Mouse (Mus musculus) thymus, postnatal 36 days (tissue): Measurements from ENCODE around the gene Dhx16.

Experiments used
- DNase-seq, 2 experiments: peaks; one replicate each; pipeline ENCODE4 v3.0.0; 2022; ENCODE audit warnings: mixed read lengths in 2 of 2

The Dhx16 gene

GRCm38 (mm10) chr17:35860831-35861197 lies 18.8 kb upstream of the Dhx16 start:
- DNase-seq: no peak

DNA sequence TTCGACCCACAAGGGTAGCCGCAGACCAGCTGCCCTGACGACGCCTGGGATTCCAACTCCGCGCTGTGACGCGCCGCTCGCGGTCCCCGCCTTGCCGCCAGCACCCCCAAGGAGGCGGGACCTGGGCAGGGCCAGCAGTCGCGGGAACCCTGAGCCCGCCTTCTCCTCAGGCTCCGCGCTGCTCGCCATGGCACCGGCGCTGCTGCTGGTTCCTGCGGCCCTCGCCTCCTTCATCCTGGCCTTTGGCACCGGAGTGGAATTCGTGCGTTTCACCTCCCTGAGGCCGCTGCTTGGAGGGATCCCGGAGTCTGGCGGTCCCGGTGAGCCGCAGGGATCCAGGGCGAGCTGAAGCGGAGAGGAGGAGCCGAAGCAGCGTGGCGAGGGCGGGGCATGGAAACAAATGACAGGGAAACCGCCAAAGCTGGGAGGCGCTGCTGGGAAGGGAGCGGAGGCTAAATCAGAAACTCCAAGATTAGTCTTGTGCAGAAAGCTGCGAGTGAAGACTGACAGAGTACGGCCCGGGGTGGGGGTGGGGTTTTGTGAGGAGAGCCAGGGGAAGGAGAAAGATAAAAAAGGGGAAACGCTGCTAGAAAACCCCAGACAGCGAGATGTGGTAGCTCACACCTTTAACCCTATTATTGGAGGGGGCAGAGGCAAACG lies 18.3 kb upstream of the Dhx16 start, which contains the start of gene Nrm:
Nrm (plus strand) TSS at position 121 of the 660 bp plus-strand sequence.
- DNase-seq: peak; percentile 86 to 87

- no peak for DNase-seq
Observed at GRCm38 (mm10) chr17:35864832-35865353, 14.7 kb upstream of the Dhx16 start.

DNA sequence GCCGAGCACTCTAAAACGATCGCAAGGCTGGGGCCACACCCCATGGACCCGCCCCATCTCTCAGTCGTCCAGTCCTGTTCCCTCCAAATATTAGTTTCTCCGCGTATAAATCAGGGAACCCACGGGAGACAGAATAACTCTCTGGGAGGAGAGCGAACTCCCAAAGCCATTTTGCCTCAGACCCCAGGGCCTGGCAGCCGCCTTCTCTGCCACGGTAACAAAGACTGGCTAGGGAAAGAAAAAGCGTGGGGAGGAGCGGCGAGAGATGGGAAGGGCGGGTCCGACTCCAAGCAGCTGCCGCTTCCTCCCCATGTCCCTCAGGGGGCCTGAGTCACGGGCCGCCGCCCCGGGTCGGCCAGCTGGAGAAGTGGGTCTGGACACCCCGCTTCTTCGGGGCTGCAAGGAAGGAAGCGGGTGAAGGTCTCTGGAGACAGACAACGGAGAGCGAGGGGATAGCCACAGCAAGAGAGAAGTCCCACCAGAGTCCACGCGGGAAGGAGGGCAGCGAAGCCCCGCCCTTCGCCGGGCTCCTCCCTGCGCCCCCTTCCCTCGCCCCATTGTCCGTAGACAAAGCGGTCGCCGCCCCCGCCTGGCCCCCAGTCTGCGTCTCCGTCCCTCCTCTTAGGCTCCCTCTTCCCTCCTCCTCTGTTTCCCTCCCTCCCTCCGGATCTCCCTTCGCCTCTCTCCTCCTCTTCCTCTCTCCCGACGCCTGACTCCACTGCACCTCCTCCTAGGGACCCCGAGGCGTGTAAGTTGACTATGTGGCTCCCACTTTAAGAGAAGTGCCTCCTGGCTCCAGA lies 13.9 kb upstream of the Dhx16 start, which contains the start of gene Ppp1r18:
Ppp1r18 (plus strand) TSS at position 113 of the 800 bp plus-strand sequence.
- peak; percentile 57 to 66 for DNase-seq

DNA sequence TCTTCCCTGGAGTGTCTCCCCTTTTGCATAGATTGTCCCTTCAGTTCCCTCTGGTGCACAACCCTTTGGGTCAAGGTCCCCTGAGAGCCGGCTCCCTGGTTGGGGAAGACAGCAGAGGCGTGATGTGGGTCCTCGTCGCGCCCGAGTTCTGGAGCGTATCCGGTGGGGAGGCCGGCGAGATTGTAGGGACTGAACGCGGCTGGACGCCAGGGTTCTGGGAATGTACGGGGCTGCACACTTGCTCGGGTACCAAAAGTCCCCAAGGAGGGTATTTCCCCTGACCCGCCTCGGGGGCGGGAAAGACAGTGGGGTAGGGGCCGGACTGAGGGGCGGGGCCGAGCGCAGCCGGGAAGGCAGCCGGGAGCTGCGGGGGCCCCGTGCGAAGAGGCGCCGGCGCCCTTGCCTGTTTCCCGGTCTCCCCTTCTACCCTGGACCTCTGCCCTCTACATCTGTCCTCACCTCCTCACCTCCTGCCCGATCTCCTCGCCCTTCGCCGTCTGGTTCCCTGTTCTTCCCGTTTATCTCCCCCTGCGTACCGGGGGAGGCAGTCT lies 13.3 kb upstream of the Dhx16 start:
- DNase-seq: peak; percentile 67 to 71

GRCm38 (mm10) chr17:35866911-35867890 lies 12.4 kb upstream of the Dhx16 start:
- DNase-seq: peak; percentile 63 to 64

DNA sequence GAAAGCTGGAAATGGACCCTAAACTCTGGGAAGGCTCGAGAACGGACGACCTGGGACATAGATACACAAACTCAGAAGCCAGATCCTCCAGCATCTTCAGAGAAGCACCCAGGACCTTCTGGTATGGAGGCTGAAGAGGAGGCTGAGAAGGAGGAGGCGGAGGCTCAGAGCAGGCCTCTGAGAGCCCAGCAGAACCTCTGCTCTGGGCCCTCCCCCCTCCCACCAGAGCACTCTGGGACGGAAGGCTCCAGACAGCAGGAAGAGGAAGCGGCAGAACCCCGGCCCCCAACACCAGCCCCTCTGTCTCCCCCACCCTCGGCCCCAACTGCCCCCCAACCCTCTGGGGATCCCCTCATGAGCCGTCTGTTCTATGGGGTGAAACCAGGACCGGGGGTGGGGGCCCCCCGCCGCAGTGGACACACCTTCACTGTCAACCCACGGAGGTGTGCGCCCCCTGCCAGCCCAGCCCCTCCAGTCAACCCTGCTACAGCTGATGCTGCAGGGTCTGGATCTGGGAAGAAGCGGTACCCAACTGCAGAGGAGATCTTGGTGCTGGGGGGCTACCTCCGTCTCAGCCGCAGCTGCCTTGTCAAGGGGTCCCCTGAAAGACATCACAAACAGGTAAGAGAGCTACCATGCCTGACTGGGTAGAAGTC lies 11.3 kb upstream of the Dhx16 start:
- DNase-seq: peak; percentile 66 to 78

DNA sequence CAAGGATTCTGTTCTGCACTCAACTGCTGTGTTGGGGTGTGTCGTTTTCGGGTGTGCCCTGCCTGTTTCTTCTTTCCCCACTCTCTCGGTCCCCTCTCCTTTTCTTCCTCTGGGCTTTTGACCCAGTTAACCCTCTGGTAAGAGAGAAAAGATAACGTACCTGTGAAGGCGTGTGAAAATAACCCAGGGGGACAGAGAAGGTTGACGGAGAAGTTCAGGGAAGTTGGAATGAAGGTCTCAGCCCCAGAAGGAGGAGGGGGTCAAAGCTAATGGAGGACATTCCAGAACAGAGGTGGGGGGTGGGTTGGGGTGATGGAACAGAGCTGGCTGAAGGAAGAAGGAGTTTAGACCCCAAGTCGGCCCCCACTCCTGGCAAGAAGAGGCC lies 10.7 kb upstream of the Dhx16 start:
- DNase-seq: no peak

GRCm38 (mm10) chr17:35869346-35870067 lies 10.1 kb upstream of the Dhx16 start:
- DNase-seq: peak; percentile 60 to 63

DNA sequence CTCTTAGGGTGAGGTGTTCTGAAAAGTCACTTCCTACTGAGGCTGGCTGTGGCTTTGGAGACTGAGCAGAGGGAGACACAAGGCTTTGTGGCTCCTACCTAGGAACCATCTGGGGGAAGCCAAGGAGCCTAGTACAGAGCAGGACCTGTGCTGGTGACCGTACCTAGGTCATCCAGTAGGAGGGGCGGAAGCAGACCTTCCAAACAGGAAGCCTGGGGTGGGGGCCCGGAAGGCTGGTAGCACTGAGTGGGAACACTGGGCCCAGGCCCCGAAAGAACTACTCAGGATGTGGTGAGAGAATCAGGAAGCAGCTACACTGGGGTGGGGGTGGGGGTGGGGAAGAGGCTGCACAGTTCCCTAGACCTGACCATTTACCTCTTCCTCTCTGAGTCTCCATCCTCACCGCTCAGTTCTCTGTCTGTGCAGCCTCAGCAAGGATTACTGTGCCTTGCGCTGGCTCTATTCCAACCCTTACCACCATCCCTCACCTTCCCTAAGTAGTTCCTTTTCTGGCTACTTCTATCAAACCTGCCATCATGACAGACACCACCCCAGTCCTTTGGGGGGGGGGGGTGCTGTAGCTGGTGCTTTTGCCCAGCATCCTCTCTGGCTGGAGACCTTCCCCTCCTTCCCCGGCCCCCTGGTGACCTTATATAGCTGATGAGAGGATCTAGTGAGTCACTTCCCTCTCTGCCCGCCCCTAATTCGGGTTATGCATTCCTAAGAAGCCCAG lies 9.3 kb upstream of the Dhx16 start:
- peak; percentile 86 to 92 for DNase-seq

DNA sequence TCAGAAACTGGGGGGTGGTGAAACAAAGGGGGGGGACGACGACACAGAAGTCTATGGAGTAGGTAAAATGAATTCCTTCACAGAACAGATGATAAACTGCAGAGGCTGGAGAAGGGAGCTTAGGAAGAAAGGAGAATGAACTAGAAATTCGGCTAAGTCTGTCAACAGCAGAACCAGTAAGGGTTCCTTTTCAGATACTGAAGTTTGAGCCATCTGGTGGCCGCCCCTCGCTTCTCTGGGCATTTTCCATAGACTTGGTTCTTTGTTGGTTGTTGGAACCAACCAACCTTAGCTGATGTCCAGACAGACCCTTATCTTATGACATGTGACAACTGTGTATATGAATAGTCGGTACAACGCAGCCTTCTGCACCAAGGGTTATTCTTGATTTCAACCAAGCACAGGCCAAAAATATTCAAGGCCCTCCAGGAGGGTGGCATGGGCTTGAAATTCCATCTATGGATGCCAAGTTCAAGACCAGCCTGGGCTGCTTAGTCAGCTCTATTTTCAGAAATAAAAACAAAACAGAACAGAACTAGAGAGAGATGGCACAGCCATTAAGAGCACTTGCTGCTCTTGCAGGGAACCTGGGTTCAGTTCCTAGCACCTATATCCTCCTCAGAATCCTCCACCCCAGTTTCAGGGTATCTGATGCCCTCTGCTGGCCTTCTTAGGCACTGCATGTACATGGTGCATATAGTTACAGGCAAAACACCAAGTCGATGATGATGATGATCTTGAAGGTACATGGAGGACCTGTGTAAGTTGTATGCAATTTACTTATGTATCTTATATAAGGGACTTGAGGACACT lies 8.5 kb upstream of the Dhx16 start:
- peak; percentile 52 to 54 for DNase-seq

- DNase-seq: peak; percentile 86 to 87
Observed at GRCm38 (mm10) chr17:35873774-35874519, 5.7 kb upstream of the Dhx16 start.

- no peak for DNase-seq
Observed at GRCm38 (mm10) chr17:35874721-35875120, 4.9 kb upstream of the Dhx16 start.

GRCm38 (mm10) chr17:35882924-35883323 lies 3.3 kb downstream of the Dhx16 start:
- DNase-seq: no peak

DNA sequence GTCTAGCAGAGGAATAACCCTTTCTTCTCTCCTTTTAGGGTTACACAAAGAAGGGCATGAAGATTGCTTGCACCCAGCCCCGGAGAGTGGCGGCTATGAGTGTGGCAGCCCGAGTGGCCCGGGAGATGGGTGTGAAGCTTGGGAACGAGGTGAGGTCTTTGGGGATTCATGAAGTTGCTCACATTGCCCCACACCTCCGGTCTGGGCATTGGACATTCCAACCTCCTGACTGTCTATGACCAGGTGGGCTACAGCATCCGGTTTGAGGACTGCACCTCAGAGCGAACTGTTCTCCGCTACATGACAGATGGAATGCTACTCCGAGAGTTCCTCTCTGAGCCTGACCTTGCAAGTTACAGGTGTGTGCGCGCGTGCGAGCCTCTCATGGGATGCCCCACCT lies 4.2 kb downstream of the Dhx16 start:
- DNase-seq: no peak

GRCm38 (mm10) chr17:35887725-35888124 lies 8.1 kb downstream of the Dhx16 start:
- DNase-seq: no peak

GRCm38 (mm10) chr17:35896781-35897643 lies 17.4 kb downstream of the Dhx16 start, which contains the start of gene 2310061I04Rik:
2310061I04Rik (minus strand) TSS chr17:35897431.
- peak; percentile 92 to 95 for DNase-seq
